Comparison of ENCODE assay signal across 29 mouse cellular contexts in the genomic region with DNA sequence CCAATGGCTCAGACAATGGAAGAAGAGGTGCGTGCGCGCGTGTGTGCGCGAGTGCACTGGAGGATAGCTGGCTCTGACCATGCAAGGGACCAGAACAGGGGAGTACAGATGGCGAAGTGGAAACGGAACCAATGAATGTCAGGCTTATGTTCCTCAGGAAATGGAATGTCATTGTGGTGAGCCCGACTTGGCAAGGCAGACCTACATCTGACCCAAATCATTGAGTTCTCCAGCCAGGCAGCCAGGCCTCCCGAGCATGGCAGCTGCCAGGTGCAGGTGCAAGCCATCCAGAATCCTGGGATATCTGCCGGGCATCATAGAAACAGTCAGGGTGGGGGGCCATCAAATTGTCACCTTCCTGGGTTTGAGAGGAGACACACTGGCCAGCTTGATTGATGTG. TPM values are rescaled to one million over a fixed set of nuclear protein-coding genes. Genes with fewer than 3 reads are reported as not detected.
DNase-seq lines count a peak whose midpoint lies in the region; ATAC-seq lines count a peak whose summit lies in the region.
"Had no signal": no experiment of that assay in that cellular context is flagged by ENCODE, and none has a peak within 500 bp of the region (broad histone marks: within the 10 kb centered on the region; RNA-seq: fewer than 3 reads in every experiment).

No protein-coding gene starts in this region.

- no peaks in the 10 kb centered on the region for H3K36me3 ChIP-seq in intestine, embryonic 15.5 days
- H3K36me3 ChIP-seq: embryonic facial prominence, embryonic 12.5 days; hindbrain, embryonic 13.5 days; limb, embryonic 12.5 days; liver, embryonic 12.5 days; stomach, embryonic 15.5 days had no signal

- no peaks in the 10 kb centered on the region for H3K27me3 ChIP-seq in intestine, embryonic 15.5 days (replicated peaks)
- H3K27me3 ChIP-seq: hindbrain, embryonic 13.5 days; stomach, embryonic 15.5 days had no signal

- 88% methylated on average over 11 of the region's 11 CpGs for WGBS in intestine, embryonic 15.5 days

- peak; percentile 48 for DNase-seq in cerebellum, adult 11-12 months
- DNase-seq in cerebellum, postnatal 4 days (ENCODE audit: low spot score in 2 of 2) = no peak
- peak; percentile 65 for DNase-seq in Muller cell, postnatal 12 days (ENCODE audit: inconsistent ontology term)
- peak; percentile 43 for DNase-seq in cerebellum, adult 9-10 months
- DNase-seq in gastrocnemius, postnatal 14 days = no peak
- no peak for DNase-seq in kidney, postnatal 4 days
- DNase-seq: adrenal gland, postnatal 25 days; embryo, embryonic 11 days; gastrocnemius, adult 2 months; kidney, adult 9 months; kidney, postnatal 14 days; liver, postnatal 0 days; lung, postnatal 36 days; midbrain, embryonic 14.5 days; right cerebral cortex, postnatal 25 days; thymus, postnatal 25 days had no signal

- no peak overlapping the region for H3K27ac ChIP-seq in intestine, embryonic 15.5 days
- H3K27ac ChIP-seq: embryonic facial prominence, embryonic 12.5 days; gastrocnemius, adult 2 months; hindbrain, embryonic 13.5 days; layer of hippocampus, adult 2 months; left cerebral cortex, adult 2 months; limb, embryonic 12.5 days; liver, embryonic 12.5 days; stomach, embryonic 15.5 days had no signal

- no peaks in the 10 kb centered on the region for H3K9me3 ChIP-seq in intestine, embryonic 15.5 days
- H3K9me3 ChIP-seq: hindbrain, embryonic 13.5 days; limb, embryonic 12.5 days; liver, embryonic 12.5 days; stomach, embryonic 15.5 days had no signal

- ATAC-seq in common myeloid progenitor, adult 5-6 weeks (replicated peaks; ENCODE audit: low read depth, poor library complexity, severe bottlenecking) = peak; percentile 85
- ATAC-seq in intestine, embryonic 15.5 days = no peak
- ATAC-seq: CD4-positive, CD25-positive, alpha-beta regulatory T cell, adult 4 months; forebrain, embryonic 16.5 days; intestine, postnatal 0 days; liver, embryonic 12.5 days; liver, postnatal 0 days had no signal

- no peak overlapping the region for H3K4me2 ChIP-seq in intestine, embryonic 15.5 days (replicated peaks)
- H3K4me2 ChIP-seq: embryonic facial prominence, embryonic 12.5 days; hindbrain, embryonic 13.5 days; limb, embryonic 12.5 days; liver, embryonic 12.5 days; stomach, embryonic 15.5 days had no signal

- intact Hi-C loops in gastrocnemius, postnatal 14 days (cut with DNase I; ENCODE audit: low total_unique reads) = no loop called here

- no peak overlapping the region for H3K9ac ChIP-seq in intestine, embryonic 15.5 days
- H3K9ac ChIP-seq: embryonic facial prominence, embryonic 12.5 days; hindbrain, embryonic 13.5 days; limb, embryonic 12.5 days; liver, embryonic 12.5 days; liver, postnatal 0 days; stomach, embryonic 15.5 days had no signal

- no peak overlapping the region for H3K4me3 ChIP-seq in intestine, embryonic 15.5 days (replicated peaks)
- H3K4me3 ChIP-seq: embryonic facial prominence, embryonic 12.5 days; gastrocnemius, adult 2 months; hindbrain, embryonic 13.5 days; layer of hippocampus, adult 2 months; left cerebral cortex, adult 2 months; limb, embryonic 12.5 days; liver, embryonic 12.5 days; stomach, embryonic 15.5 days had no signal

- H3K4me1 ChIP-seq in intestine, embryonic 15.5 days (replicated peaks) = no peaks in the 10 kb centered on the region
- H3K4me1 ChIP-seq: liver, embryonic 12.5 days; stomach, embryonic 15.5 days had no signal

RNA-seq across cellular contexts. Expression of a gene that starts 21.8 kb away (rescaled TPM):
- total RNA-seq in common myeloid progenitor, adult 5-6 weeks (2017) = 108 and 117 TPM in 2 replicates
- total RNA-seq in gastrocnemius, postnatal 14 days (2021) = 1 to 10 TPM; 3.8 to 4.0 TPM
- polyA plus RNA-seq in intestine, embryonic 15.5 days (2015; fragmentation: Nextera tagmentation; extraction: Ambion mirVana) = 125 and 128 TPM in 2 replicates

RNA-seq across cellular contexts. Expression of a gene that starts 24.1 kb away (rescaled TPM):
- total RNA-seq in common myeloid progenitor, adult 5-6 weeks (2017) = 12.0 and 14.3 TPM in 2 replicates
- 1 to 10 TPM; 5.9 to 7.3 TPM for total RNA-seq in gastrocnemius, postnatal 14 days (2021)
- 10.1 and 10.7 TPM in 2 replicates for polyA plus RNA-seq in intestine, embryonic 15.5 days (2015; fragmentation: Nextera tagmentation; extraction: Ambion mirVana)

RNA-seq across cellular contexts. Expression of a gene that starts 25.3 kb away (rescaled TPM):
- 2.4 TPM in 1 of 2 replicates, not detected in the other for total RNA-seq in common myeloid progenitor, adult 5-6 weeks (2017)
- under 1 TPM in 1 of 2 experiments, not detected in 1; 0.33 TPM for total RNA-seq in gastrocnemius, postnatal 14 days (2021)
- 8.2 and 8.9 TPM in 2 replicates for polyA plus RNA-seq in intestine, embryonic 15.5 days (2015; fragmentation: Nextera tagmentation; extraction: Ambion mirVana)
- total RNA-seq: monocyte, adult 5-6 weeks had no signal
- polyA plus RNA-seq: CD4-positive, CD25-positive, alpha-beta regulatory T cell, adult 4 months had no signal

RNA-seq across cellular contexts. Expression of a gene that starts 55.4 kb away (rescaled TPM):
- 182 and 228 TPM in 2 replicates for total RNA-seq in common myeloid progenitor, adult 5-6 weeks (2017)
- 10 to 100 TPM; 27.2 to 29.3 TPM for total RNA-seq in gastrocnemius, postnatal 14 days (2021)
- polyA plus RNA-seq in intestine, embryonic 15.5 days (2015; fragmentation: Nextera tagmentation; extraction: Ambion mirVana) = 69.3 and 73.1 TPM in 2 replicates

Comparison
In these comparisons a context has a peak if more than half of its experiments do, and no peak if none do; other contexts are left out.
1. DNase-seq: peak in cerebellum, adult 11-12 months (single experiment), Muller cell, postnatal 12 days (single experiment) and cerebellum, adult 9-10 months (single experiment); none in cerebellum, postnatal 4 days (0 of 2), gastrocnemius, postnatal 14 days (single experiment) and kidney, postnatal 4 days (0 of 2).
2. RNA of a gene that starts 21.8 kb away (total RNA-seq): 108 to 117 TPM in common myeloid progenitor, adult 5-6 weeks; 3.8 to 4.0 TPM in gastrocnemius, postnatal 14 days; every median in the first group is over 10 times any median in the second.